Mouse (Mus musculus): ENCODE measurements at regions not wholly inside any gene's neighbourhood (a gene's known extent, or its start where the extent isn't known, plus 50 kb on each side); places are given as distances from the start of the nearest gene placed in this dataset.

DNA sequence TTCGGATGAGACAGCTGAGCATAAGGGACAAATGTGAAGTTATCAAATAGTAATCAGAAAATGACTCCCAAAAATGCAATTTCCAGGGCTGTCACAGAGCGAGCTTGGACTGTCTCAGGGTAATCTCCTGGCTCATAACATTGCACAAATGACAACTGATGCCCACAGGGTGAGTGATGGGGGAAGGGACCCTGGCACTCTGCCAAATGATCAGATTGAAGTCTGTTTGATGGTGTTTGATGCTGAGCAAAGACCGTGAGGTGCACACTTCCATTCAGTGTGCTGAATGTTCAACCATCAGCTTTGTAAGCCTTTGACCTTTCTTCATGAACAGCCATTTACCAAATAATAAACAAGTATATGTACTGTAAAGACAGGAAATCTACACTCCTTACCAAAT is 169.4 kb upstream of the Sash1 start:
- TF ChIP-seq CTCF (IDR thresholded peaks at IDR 0.05; ENCODE audit: low read depth, low read length): no peak
- no peak for TF ChIP-seq EP300 (IDR thresholded peaks at IDR 0.05; ENCODE audit: insufficient read depth, low read depth, low read length)

Data from ES-Bruce4 (cell line).